Mouse (Mus musculus): ENCODE results near the gene Trp53rkb.
A peak's percentile ranks its signal among the peaks of the same experiment; 100 is the strongest.
"Not testable (repeated sequence)": the region's sequence is repeated elsewhere in the genome, so short reads cannot be mapped to it uniquely, and the experiment has no call there.

Gene Trp53rkb

GRCm38 (mm10) chr2:166792355-166792754, at the start of gene Trp53rkb:
Gene Trp53rkb (plus strand): TSS chr2:166792531.
- DNase-seq (ENCODE audit: low read depth, low spot score) = no peak

- DNase-seq (ENCODE audit: low read depth, low spot score) = no peak
These were observed 48.8 kb upstream of the Trp53rkb start for GRCm38 (mm10) chr2:166743504-166743903.

- no peak for DNase-seq (ENCODE audit: low read depth, low spot score)
These were observed 47.9 kb upstream of the Trp53rkb start for GRCm38 (mm10) chr2:166744433-166744832.

- DNase-seq (ENCODE audit: low read depth, low spot score) = no peak
These were observed 46.5 kb upstream of the Trp53rkb start for GRCm38 (mm10) chr2:166745849-166746248.

GRCm38 (mm10) chr2:166746261-166746913, 45.9 kb upstream of the Trp53rkb start:
- DNase-seq (ENCODE audit: low read depth, low spot score) = not testable (repeated sequence)

- no peak for DNase-seq (ENCODE audit: low read depth, low spot score)
These were observed 41.6 kb upstream of the Trp53rkb start for GRCm38 (mm10) chr2:166750620-166751191.

- no peak for DNase-seq (ENCODE audit: low read depth, low spot score)
These were observed 38.1 kb upstream of the Trp53rkb start for GRCm38 (mm10) chr2:166754194-166754593.

GRCm38 (mm10) chr2:166754760-166755159, 37.6 kb upstream of the Trp53rkb start:
- no peak for DNase-seq (ENCODE audit: low read depth, low spot score)

GRCm38 (mm10) chr2:166757969-166758368, 34.4 kb upstream of the Trp53rkb start:
- no peak for DNase-seq (ENCODE audit: low read depth, low spot score)

GRCm38 (mm10) chr2:166764051-166764450, 28.3 kb upstream of the Trp53rkb start:
- no peak for DNase-seq (ENCODE audit: low read depth, low spot score)

GRCm38 (mm10) chr2:166767591-166767990, 24.7 kb upstream of the Trp53rkb start:
- no peak for DNase-seq (ENCODE audit: low read depth, low spot score)

- DNase-seq (ENCODE audit: low read depth, low spot score) = no peak
These were observed 20.9 kb upstream of the Trp53rkb start for GRCm38 (mm10) chr2:166771396-166771795.

GRCm38 (mm10) chr2:166773587-166773986, 18.7 kb upstream of the Trp53rkb start:
- DNase-seq (ENCODE audit: low read depth, low spot score) = no peak

GRCm38 (mm10) chr2:166774275-166774674, 18.1 kb upstream of the Trp53rkb start:
- DNase-seq (ENCODE audit: low read depth, low spot score) = no peak

GRCm38 (mm10) chr2:166775357-166775893, 16.9 kb upstream of the Trp53rkb start:
- no peak for DNase-seq (ENCODE audit: low read depth, low spot score)

- no peak for DNase-seq (ENCODE audit: low read depth, low spot score)
These were observed 16.1 kb upstream of the Trp53rkb start for GRCm38 (mm10) chr2:166776272-166776671.

GRCm38 (mm10) chr2:166779956-166780355, 12.4 kb upstream of the Trp53rkb start:
- no peak for DNase-seq (ENCODE audit: low read depth, low spot score)

- DNase-seq (ENCODE audit: low read depth, low spot score) = no peak
These were observed 11.3 kb upstream of the Trp53rkb start for GRCm38 (mm10) chr2:166780980-166781578.

- DNase-seq (ENCODE audit: low read depth, low spot score) = no peak
These were observed 8.0 kb upstream of the Trp53rkb start for GRCm38 (mm10) chr2:166784376-166784775.

- peak; percentile 91 for DNase-seq (ENCODE audit: low read depth, low spot score)
These were observed 5.9 kb upstream of the Trp53rkb start for GRCm38 (mm10) chr2:166786353-166787004.

GRCm38 (mm10) chr2:166791738-166792137, 593 bp upstream of the Trp53rkb start:
- DNase-seq (ENCODE audit: low read depth, low spot score) = no peak

- DNase-seq (ENCODE audit: low read depth, low spot score) = peak; percentile 63
These were observed 1.3 kb downstream of the Trp53rkb start for GRCm38 (mm10) chr2:166793542-166794214.

Measured in embryo, embryonic 11.5 days (tissue).